Mouse (Mus musculus) thymus, adult 2 months (tissue): ENCODE measurements around the gene Trmt61a.

ENCODE experiments used
- CTCF ChIP-seq: fragments of 200-500 bp; IDR thresholded peaks from 2 replicates; pipeline ENCODE4 v1.5.1; 2012; ENCODE audit warnings: mild to moderate bottlenecking, control low read depth, low read length, moderate library complexity, borderline replicate concordance; ENCODE audit not compliant: control insufficient read depth, poor library complexity, insufficient read depth; ENCODE audit errors: extremely low read depth
- POLR2A ChIP-seq: fragments of 200-500 bp; IDR thresholded peaks from 2 replicates; pipeline ENCODE4 v1.6.1; 2012; ENCODE audit warnings: mild to moderate bottlenecking, low read length, control low read depth, moderate library complexity; ENCODE audit not compliant: control insufficient read depth, poor library complexity, insufficient read depth; ENCODE audit errors: extremely low read depth

DNA sequence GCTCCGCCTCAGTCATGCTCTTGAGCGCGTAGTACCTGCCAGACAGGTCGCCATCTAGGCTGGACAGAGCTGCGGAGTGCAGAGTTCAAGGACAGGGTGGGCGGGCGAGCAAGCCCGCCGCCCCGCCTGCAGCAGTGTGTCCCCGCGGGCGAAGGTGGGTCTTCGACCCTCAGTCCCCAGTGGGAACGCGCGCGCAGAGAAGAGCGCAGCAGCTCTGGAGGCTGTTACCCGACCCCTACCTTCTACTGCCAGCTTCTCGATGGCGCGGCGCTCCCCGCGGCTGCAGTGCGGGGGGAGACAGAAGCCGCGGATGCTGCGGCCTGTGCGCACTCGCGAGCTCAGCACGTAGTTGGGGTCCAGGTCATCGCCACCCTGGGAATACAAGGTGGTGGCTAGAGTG, 6.9 kb upstream of the Trmt61a start:
- no peak for TF ChIP-seq POLR2A
- no peak for TF ChIP-seq CTCF
